Mouse (Mus musculus): Measurements from ENCODE around the gene Zfp428.

DNA sequence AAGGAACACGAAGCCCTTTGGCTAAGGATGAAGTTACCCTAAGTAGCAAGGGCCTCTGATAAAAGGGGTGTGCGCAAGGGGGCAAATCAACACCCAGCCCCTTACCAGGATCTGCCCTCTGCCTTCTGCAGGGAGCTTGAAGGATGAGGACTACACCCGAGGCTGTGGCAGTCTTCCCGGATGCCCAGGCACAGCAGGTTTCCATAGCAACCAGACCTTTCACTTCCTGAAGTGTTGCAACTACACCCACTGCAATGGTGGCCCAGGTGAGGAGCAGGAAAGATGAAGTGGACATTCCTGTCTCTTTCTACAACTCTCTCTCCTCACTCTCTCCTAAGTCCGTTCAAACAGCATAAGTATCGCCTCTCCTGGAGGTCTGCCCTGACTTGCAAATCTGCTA lies 34.4 kb upstream of the Zfp428 start:
- TF ChIP-seq CTCF (IDR thresholded peaks at IDR 0.05; ENCODE audit: low read depth, low read length) (no peak), GATA1 (IDR thresholded peaks at IDR 0.05; ENCODE audit: borderline replicate concordance, low read length) (no peak), POLR2AphosphoS5 (IDR thresholded peaks at IDR 0.05; ENCODE audit: insufficient replicate concordance, low read depth, low read length) (no peak), TAL1 (conservative IDR thresholded peaks at IDR 0.05; ENCODE audit: low read depth, low read length) (no peak), GATA2 (IDR thresholded peaks at IDR 0.05; ENCODE audit: borderline replicate concordance, low read depth, low read length) (no peak)
